Mouse (Mus musculus) large intestine, adult 2 months (tissue): ENCODE measurements at regions not wholly inside any gene's neighbourhood (a gene's known extent, or its start where the extent isn't known, plus 50 kb on each side); places are given as distances from the start of the nearest gene placed in this dataset.

Source experiments
- DNase-seq: peaks from one replicate; pipeline ENCODE4 v3.0.0-alpha.2; 2012; ENCODE audit warnings: low read depth, low spot score
- WGBS: fragments of 180-500 bp; shearing (Covaris S2); methylation state at CpG from one replicate; pipeline ENCODE4 v1.1.7; 2018; 5-methylcytosine and 5-hydroxymethylcytosine counted together

DNA sequence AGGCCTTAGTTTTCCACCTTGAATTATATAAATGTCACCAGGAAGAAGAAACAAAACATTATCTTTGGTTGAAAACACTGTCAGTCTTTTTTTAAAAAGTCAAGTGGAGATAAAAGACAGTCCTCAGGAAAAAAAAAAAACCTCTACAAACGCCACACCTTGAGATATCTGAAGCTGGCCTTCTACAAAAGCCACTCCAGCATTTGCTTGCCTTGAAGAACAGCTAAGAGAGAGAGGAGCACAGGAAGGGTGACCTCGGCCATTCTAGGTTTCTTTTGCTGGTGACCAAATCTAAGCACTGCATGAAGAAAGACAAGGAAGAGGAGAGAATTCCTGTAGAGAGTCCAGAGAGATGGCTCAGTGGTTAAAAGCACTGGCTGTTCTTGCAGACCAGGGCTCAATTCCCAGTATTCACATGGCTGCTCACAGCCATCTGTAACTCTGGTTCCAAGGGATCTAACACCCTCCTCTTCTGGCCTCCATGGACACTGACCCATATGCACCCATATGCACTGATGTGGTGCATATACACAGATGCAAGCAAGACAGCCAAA lies 90.5 kb downstream of the Tomm20 start:
- WGBS: 68% methylated on average over 2 of the region's 2 CpGs
- DNase-seq: no peak

GRCm38 (mm10) chr8:126854121-126855055 lies 91.3 kb downstream of the Tomm20 start:
- no peak for DNase-seq
- WGBS: 83% methylated on average over 22 of the region's 22 CpGs

DNA sequence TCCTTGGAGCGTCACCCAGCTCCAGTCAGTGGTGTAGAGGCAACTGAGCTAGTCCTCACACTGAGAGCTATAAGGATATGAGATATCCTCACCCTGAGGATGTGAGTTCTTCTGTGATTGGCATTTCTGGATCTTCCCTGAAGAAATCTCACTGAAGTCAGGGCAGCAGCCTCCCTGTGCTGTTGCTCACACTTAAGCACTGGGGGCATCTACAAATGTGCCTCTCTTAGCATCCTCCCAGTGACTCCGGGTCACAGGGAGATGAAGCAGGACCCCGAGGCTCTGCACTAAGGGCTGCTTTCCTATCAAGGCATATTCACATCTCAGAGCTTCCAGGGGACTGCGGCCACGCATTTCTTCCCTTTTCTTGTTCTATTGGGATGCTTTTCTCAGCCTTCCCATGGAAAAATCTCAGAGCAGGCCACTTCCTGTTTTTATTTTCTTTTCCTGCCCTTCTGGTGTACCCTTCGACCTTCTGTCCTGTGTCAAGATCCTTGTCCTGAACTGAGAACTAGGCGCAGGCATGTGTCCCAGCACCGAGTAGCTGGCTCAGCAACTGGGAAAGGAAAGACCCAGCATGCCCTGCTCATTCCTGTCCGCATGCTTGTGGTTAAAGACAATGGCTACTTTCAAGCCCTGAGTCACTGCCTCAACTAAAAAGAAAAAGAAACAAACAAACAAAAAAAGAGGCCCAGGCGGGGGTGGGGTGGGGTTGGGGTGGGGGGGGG lies 92.8 kb downstream of the Tomm20 start:
- 77% methylated on average over 10 of the region's 10 CpGs for WGBS
- no peak for DNase-seq

DNA sequence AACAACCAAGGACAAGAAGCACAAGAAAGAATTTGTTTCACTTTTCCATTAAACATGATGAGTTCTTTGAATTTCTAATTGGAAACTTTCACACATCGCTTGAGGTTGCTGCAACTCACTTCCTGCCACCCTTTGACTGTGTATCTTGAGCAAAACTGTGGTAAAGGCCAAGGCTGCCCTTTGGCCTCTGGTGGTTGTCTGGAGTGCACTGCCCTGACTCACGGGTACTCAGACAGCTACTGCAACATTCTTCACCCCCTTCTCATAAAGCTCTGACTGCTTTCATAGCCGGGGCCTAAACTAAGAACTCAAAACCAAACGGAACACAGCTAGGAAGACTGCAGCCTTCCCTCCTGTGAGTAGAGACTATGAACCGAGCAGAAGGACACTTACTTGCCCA lies 93.5 kb downstream of the Tomm20 start:
- no peak for DNase-seq

GRCm38 (mm10) chr8:126851780-126852179 lies 93.9 kb downstream of the Tomm20 start:
- no peak for DNase-seq
- WGBS: 73% methylated on average over 3 of the region's 3 CpGs

More for the DNA sequence above, 93.5 kb downstream of the Tomm20 start:
- 45% methylated on average over 5 of the region's 5 CpGs for WGBS

DNA sequence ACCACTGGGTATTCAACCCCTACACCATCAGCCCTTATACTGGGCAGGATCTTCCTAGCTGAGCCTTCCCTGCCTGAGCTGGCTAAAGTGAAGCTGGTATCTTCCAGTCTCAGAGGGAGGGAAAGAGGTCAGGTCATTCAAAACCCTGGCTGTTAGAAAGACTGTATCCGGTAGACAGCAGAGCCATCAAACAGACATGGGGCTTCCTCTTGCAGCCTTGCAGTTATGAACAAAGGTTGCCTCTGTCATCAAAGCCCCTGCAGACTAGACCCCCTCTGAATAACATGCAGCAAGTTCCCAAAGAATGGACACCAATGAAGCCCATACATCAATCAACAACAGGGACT lies 95.5 kb downstream of the Tomm20 start:
- no peak for DNase-seq

DNA sequence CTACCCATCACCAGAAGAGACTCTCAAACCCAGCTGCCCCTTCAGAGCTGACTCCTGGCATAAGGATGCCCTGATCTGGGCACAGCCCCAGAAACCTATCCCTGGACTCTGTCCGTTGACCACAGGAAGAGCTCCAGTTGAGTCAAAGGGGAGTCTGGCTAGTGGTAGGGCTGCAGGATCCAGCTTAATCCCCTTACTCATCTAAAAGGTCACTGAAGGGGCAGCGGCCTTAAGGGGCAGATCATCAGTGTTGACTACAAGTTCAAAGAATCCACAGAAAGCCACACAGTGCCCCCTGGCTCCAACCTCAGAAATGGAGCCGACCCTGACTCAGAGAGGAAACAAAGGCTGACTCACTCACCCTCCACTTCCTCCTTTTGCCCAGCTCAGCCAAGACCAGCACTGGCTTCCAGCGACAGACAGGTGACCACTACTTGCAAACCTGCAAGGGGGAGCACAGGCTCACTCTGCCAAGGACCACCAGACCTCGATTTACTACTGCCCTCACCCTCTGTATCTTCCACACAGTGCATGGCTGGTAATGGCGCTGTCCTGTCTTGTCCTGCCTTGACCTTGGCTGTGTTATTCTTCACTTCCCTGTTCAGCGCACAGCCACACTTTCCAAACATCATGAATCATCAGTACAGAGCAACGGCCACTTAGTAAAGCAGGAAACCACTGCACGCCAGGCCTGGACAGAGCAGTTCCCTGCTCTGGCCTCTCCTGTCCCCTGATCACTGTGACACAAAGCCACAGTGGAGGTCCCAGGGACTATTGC lies 96.0 kb downstream of the Tomm20 start:
- 17% methylated on average over 9 of the region's 9 CpGs for WGBS

More for the DNA sequence above, 95.5 kb downstream of the Tomm20 start:
- 14% methylated on average over 1 of the region's 1 CpGs for WGBS

GRCm38 (mm10) chr8:126848369-126849105 lies 97.1 kb downstream of the Tomm20 start:
- DNase-seq: no peak
- WGBS: 52% methylated on average over 13 of the region's 13 CpGs

More for the DNA sequence above, 96.0 kb downstream of the Tomm20 start:
- no peak for DNase-seq

GRCm38 (mm10) chr8:126847664-126848353 lies 97.8 kb downstream of the Tomm20 start:
- 53% methylated on average over 8 of the region's 8 CpGs for WGBS
- no peak for DNase-seq

GRCm38 (mm10) chr8:126846188-126846565 lies 99.5 kb downstream of the Tomm20 start:
- DNase-seq: no peak
- WGBS: 79% methylated on average over 3 of the region's 3 CpGs

GRCm38 (mm10) chr8:126845530-126846187 lies 100.0 kb downstream of the Tomm20 start:
- 90% methylated on average over 14 of the region's 14 CpGs for WGBS
- no peak for DNase-seq

- no peak for DNase-seq
- 45% methylated on average over 4 of the region's 4 CpGs for WGBS
Observed at GRCm38 (mm10) chr8:126844627-126845026, 101.0 kb downstream of the Tomm20 start.

- no peak for DNase-seq
- WGBS: 74% methylated on average over 7 of the region's 7 CpGs
Observed at GRCm38 (mm10) chr8:126841187-126841586, 104.5 kb downstream of the Tomm20 start.

- DNase-seq: no peak
- 28% methylated on average over 5 of the region's 5 CpGs for WGBS
Observed at GRCm38 (mm10) chr8:126839712-126840355, 105.8 kb downstream of the Tomm20 start.

DNA sequence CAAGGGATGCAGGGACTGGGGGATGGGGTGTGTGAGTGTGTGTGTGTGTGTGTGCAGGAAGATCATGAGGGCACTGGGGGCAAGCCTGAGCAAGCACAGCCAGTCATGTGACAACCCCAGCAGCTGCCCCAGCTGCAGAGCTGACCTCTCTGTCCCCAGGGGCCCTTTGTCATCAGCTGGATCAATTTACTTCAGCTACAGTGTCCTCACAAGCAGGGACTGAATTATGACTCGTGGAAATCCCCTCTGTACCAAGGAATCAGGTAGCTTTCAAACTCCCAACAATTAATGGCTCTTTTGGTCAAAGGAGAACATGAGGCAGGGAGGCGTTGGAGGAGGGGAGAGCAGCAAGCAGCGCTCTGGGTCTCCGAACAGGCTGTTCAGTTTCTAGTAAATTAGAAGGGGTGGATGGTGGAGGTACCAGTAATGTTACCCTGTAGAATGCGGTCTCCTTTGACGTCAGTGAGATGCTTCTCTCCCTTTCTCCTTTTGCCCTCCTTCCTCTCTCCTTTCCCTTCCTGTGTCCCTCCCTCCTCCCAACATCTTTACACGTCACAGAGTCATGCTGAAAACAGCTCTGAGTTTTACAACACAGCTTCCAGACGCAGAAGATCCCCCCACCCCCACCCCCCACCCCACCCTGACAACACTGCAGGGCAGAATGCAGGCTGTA lies 106.5 kb downstream of the Tomm20 start:
- 22% methylated on average over 8 of the region's 8 CpGs for WGBS
- DNase-seq: no peak

DNA sequence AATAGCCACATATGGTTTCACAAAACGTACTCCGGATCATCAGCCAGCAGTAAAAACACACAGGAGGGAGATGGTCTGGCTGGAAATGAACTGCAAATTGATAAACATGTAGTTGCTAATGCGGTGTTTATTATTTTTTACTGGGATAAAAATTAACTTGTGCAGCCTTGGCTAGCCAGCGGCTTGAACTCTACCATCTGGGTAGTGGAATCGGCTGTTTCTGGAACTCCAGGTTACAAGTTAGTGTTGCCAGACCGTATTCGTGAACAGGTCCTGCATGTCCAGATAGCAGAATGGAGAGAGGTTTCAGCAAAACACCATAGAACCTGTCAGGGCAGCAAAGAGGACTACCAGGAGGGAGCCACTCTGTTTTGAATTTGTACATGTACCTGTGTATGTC lies 107.4 kb downstream of the Tomm20 start:
- 76% methylated on average over 7 of the region's 7 CpGs for WGBS
- no peak for DNase-seq
